Mouse (Mus musculus) adrenal gland, postnatal 36 days (tissue): Measurements from ENCODE around the gene Zfp358. TPM values are rescaled to one million over a fixed set of nuclear protein-coding genes. Genes with fewer than 3 reads are reported as not detected.

ENCODE experiments used
- DNase-seq, 2 experiments: peaks; one replicate each; pipeline ENCODE4 v3.0.0; 2021; ENCODE audit warnings: mixed read lengths in 1 of 2
- total RNA-seq, 2 experiments: library from RNA; stranded (reverse); gene quantifications; 2 replicates each; pipeline ENCODE4 v1.2.3; 2021

Gene Zfp358
- total RNA-seq, 2 experiments from 2014 or later, result 18.3 to 22.3 TPM

DNA sequence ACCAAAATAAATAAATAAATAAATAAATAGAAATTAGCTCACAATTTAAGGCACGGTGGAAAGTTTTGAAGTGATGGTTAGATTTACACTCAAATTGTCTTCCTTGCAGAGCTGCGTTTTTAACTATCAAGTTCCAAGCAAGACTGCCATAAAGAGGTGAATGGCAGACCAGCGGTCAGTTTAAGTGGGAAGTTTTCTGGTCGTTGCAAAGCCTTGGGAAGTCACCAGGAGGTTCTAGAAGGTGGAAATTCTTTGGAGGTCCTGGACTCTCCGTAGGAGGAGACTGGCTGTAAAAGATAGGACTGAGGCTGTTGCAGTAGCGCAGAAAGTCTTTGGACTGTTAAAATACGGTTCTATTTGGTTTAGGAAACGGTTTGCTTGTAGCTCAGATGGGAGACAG is 6.8 kb downstream of the Zfp358 start:
- DNase-seq, result no peak

DNA sequence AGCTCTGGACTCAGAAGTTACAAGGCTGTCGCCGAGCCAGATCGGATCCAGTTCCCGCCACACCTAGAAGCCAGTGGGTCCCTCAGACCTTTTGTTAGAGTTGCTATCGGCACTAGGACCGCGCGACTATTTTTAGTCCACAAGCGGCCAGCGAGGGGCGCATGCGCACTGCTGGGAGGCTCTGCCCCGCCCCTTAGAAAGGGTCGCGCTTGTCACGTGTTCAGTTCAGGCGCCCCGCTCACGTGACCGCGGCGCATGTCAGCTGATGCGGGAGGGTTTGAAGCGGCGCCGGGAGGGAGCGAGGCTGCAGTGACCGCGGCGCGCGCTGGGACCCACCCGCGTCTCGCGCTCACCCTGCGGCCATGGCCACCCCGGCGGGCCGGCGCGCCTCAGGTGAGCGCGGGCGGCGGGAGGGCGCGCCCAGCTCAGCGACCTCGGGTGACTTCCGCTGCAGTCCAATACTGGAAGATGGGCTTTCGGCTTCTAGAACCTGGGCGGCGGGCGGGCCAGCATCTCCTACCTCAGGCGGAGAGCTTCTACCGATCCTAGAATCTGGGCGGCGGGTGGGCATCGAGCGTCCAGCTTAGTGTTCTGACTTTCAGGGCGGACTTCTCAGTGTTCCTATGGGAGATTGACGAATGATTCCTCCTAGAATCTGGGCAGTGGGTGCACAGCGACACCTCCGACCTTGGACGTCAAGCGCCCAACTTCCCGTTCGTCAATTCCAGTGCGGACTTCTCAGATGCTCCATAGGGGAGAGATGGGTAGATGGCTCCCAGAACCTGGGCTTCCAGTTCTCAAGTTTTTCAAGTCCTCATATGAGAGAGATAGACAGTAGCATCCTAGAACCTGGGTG is 7.5 kb downstream of the Zfp358 start, which contains the start of gene Mcoln1:
TSS of gene Mcoln1 (plus strand) at position 223 of the 856 bp plus-strand sequence.
- DNase-seq, result peak; percentile 99

DNA sequence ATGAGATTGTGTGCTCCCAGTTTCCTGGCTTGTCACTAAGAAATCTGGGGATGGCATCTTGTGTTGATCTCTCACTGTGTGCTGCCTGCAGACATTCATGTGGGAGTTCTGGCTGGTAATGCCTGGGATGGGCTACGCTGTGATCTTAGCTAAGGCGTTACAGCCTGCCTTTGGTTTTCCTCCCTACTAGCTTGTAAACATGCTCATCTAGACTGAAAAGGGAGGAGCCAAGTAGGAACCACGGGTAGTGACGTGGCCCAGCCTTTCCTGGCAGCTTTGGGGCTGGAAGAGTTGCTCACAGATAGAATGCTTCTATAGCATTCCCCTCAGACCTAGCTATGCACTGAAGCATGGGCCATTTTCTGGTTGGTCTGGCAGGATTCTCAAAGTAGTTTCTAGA is 9.3 kb downstream of the Zfp358 start:
- no peak for DNase-seq

DNA sequence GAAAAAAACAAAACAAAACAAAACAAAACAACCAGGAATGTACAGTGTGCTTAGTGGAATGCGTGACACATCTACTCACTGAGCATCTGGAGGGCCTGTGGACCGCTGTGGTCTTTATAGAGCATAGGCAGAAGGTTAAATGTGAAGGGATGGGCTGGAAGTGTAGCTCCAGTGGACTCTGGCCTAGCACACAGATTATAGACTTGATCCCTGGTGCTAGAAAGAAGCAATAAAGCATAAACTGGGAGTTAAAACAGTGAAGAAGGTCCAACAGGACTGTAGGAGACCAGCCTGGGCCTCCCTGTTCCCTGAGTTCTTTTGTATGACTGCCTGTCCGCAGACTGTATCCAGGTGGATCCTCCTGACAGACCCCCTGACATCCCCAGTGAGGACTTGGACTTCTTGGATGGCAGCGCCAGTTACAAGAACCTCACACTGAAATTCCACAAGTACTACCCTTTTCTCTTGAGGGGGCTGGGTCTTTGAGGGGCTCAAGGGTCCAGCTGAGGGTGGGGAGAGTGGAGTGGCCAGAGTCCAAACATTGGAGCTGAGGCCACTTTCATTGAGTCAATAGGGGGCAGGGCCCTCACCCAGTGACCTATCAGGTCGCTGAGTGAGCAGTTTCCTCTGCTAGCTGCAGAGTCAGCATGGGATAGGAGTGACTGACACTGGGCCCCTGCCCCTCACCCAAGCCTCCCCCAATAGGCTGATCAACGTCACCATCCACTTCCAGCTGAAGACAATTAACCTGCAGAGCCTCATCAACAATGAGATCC is 15.2 kb downstream of the Zfp358 start:
- DNase-seq, result no peak

DNA sequence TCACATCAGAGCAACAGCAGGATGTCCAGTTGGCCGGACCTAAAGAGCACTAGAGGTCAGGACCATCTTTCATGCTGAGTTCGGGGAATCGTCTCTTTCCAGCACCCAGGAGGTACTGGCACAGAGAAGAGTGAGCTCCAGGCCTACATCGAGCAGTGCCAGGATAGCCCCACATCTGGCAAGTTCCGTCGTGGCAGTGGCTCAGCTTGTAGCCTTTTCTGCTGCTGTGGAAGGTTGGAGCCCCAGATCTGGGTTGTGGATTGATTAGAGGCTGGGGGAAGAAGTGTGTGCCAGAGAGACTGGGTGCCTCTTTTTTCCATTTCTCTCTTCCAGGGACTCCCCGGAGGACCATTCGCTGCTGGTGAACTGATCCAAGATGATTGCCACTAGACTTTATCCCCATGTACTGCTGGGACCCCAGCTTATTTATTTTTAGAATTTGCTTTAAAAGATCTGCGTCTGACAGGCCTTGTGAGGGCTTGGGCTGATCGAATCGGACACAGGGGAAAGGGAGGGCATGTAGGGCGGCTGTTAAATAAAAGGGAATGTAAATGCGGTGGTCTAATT is 21.8 kb downstream of the Zfp358 start:
- DNase-seq, result no peak

DNA sequence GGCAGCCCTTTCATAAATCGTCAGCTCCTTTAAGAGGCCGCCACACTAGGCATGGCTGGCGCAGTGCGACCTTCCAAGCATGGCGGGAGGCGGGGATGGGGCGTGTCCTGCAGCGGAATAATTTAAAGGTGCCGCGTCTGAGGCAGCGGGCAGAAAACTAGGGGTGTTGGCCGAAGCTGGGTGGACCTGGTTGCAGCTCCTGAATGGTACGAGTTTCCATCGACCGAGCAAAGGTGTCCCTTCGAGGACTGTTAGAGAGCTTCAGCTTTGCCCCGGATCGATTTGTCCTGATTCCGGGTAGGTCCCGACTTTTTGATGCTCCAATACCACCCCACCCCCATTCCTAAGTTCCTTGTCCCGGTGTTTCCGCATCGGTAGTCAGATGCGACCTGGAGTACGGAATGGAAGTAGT is 22.3 kb downstream of the Zfp358 start, which contains the start of gene Pnpla6:
TSS of gene Pnpla6 (plus strand) at position 125 of the 412 bp plus-strand sequence.
- DNase-seq, result peak; percentile 95

DNA sequence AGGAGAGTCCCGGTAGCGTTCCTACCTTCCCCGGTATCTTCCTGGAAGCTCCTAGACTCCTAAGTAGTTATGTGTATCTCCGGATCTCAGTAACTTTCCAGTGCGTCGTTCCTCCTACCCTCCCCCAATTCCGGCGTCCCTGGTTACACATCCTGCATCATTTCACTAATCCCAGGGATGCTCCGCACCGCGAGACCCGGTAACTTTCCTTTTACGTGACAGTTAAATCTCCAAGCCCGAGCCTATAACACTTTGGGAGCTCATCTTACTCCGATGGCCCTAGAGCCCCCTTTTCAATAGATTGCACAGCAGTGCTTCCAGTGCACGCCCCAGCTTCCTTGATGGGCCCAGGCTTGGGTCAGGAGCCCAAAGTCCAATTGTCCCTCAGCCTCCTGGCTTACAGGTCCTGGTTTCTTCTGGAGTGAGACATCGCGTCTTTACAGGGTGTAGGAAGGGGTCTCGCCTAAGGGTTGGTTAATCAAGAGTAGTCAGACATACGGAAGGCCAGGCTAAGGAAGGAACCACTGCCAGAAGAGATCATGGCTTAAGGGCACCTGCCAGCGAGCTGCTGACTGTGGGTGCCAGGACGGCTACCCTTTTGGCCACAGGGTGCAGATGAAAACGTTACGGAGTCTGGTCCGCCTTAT is 23.0 kb downstream of the Zfp358 start:
- DNase-seq, result peak; percentile 56 to 66

DNA sequence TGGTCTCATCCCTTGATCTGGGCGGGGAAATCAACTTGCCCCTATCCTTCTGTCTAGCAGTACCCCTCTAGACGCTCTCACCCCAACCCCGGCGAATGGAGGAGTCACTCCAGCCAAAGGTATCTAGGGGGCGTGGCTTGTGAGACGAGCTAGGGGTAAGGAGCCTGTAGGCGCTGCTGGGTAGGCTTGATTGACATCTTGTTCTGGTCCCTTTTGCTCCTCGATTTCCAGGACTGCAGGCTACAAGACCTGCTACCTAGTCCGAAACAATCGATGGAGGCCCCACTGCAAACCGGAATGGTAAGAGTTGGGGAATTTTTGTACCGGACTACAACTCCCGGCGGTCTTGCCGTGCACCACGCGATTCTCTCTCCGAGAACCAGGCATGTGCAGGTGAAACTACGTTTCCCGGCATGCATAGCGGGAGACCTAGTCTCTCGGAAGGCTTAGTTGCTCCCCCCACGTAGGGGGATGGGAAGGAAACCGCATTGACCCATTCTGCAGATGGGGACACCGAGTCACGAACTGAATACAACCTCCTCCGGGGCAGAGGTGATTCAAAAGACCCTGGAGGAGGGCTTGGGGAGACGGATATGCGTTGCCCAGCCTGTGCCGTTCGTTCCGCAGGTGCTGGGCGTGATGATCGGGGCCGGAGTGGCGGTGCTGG is 23.6 kb downstream of the Zfp358 start:
- peak; percentile 93 to 95 for DNase-seq

DNA sequence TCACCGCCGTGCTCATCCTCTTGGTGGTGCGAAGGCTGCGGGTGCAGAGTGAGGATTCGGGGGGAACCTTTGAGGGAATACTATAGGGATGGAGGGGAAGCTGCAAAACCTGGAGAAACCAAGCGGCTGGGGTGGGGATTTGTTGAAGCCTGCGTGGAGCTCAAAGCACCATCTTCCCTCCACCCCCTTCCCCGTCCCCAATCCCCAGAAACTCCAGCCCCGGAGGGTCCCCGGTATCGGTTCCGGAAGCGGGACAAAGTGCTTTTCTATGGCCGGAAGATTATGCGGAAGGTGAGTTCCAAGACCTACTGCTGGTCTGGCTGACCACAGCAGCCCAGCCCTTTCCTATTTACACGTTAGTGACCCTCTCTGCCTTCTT is 24.2 kb downstream of the Zfp358 start:
- DNase-seq, result no peak

DNA sequence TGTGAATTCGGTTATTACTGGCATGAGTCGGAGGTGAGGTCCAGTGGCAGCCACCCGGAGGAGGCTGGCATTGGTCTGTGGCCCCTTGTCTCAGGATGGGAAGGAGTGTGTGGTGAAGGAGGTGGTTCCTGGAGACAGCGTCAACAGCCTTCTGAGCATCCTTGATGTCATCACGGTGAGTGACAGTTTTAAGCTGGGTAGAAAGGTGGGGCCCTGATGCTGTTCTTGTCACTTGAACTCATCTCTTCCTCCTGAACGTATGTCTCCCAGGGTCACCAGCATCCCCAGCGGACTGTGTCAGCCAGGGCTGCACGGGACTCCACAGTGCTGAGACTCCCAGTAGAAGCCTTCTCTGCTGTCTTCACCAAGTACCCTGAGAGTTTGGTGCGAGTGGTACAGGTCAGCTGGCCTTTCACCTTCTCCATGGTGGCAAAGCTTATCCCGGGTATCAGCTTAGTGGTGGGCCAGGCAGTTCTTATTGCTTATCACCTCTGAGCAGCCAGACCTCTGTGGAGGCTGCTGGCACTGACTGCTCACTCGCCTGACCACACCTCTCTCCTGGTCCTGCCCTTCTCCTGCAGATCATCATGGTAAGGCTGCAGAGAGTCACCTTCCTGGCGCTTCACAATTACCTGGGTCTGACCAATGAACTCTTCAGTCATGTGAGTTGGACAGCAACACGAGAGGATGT is 29.2 kb downstream of the Zfp358 start:
- DNase-seq, result no peak

DNA sequence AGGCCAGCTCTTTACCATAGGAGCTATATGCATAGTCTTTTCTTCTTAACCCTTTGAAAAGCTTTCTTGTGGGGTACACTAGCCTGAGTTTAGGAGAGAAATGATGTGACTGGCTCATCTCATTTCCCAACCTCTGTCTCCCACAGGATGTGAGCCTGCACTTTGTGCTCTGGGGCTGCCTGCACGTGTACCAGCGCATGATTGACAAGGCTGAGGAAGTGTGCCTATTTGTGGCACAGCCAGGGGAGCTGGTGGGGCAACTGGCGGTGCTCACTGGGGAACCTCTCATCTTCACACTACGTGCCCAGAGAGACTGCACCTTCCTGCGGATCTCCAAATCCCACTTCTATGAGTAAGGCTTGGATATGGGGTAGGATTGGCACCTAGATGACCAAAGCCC is 37.9 kb downstream of the Zfp358 start:
- no peak for DNase-seq

DNA sequence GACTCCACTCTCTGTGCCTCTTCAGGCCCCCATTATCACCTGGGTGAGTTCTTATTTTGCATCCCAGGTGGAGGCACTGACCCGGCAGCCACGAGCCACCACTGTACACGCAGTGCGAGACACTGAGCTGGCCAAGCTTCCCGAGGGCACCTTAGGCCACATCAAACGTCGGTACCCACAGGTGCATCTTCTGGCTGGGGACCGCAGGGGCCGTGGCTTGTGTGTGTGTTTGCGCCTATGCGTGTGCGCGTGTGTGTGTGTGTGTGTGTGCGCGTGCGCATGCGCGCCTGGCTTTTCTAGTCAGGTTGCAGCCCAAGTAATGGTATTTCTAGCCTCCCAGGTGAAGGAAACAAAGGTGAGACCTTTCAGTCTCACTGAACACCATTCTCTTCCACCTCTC is 39.0 kb downstream of the Zfp358 start:
- no peak for DNase-seq

DNA sequence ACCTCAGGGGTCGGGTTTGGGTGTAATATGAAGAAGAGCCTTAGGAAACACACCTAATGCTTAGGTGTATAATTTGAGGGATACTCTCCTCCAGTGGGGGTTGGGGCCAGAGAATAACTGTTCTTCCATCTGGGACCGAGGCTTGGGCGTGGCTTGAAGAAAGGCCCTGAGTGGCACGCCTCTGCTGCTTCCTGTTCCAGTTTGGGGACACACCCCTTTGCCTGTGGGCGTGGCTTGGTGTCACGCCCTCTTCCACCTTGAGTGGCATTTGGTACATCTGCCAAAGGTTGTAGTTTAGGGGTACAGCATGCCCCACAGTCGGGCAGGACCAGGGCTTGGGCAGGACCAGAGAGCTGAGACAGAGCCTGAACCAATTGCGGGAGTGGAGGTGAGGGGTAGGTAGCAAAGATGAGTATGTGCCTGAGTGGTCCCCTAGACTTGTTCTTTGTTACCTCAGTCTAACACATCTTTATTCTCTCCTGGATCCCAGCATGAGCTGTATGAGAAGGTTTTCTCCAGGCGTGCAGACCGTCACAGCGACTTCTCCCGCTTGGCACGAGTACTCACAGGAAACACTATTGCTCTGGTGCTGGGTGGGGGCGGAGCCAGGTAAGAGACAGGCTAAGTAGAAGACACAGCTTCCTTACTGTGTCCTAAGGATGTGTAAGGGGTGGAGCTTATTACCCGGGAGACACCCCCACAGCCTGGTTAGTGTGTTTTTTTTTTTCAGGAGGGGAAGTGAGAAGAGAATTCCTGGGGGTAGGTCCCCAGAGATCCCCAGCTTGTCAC is 43.3 kb downstream of the Zfp358 start:
- DNase-seq, result no peak

DNA sequence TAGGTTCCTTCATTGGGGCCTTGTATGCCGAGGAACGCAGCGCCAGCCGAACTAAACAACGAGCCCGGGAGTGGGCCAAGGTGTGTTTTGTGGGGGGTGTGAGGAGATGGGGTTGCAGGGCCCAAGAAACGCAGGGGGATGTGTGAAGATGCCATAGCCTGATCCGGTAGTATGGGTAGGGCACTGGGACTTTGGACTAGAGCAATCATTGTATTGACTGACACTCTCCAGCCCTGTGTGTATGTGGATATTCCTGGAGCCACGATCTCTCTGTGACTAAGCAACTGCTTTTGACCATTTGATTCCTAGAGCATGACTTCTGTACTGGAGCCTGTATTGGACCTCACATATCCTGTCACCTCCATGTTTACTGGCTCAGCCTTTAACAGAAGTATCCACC is 44.0 kb downstream of the Zfp358 start:
- no peak for DNase-seq

DNA sequence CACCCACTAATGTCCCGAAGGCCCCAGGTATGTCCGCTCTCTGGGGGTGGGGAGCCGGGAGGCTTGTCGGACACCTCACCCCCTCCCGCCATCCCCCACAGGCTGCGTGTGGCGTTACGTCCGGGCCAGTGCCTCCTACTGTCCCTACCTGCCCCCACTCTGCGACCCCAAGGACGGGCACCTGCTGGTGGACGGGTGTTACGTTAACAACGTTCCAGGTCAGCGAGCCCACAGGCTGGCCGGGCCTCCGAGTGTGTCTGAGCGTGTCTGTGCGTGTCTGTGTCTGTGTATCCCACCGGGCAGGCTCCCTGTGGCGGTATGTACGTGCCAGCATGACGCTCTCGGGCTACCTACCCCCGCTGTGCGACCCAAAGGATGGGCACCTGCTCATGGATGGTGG is 44.7 kb downstream of the Zfp358 start:
- no peak for DNase-seq

DNA sequence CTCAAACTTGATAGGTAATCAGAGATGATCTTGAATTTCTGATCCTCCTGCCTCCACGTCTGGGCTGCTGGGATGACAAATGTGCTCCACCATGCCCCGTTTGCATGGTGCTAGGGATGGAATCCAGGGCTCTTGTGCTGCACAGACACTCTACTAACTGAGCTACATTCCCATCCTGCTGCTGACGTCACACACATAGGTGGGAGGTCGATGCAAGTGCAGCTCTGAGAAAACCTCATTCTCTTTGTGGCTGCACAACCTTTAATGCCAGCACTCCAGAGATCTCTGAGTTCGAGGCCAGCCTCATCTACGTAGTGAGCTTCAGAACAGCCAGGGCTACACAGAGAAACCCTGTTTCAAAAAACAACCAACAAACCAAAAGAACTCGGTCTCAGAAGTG is 46.2 kb downstream of the Zfp358 start:
- no peak for DNase-seq

DNA sequence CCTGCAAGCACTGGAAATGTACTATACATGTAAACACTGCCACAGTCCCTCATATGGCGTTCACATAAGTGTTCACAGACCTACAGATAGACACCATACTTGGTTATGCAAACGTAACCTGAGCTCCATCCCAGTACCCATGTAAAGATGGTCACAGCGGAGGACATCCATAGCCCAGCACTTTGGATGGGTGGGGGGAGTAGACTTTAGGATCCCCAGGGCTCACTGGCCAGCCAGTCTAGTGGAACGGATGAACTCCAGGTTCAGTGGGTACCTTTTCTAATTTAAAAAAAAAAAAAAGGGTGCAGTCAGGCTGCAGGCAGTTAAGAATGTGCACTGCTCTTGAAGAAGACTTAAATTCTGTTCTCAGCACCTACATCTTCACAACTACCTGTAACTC is 47.1 kb downstream of the Zfp358 start:
- no peak for DNase-seq

DNA sequence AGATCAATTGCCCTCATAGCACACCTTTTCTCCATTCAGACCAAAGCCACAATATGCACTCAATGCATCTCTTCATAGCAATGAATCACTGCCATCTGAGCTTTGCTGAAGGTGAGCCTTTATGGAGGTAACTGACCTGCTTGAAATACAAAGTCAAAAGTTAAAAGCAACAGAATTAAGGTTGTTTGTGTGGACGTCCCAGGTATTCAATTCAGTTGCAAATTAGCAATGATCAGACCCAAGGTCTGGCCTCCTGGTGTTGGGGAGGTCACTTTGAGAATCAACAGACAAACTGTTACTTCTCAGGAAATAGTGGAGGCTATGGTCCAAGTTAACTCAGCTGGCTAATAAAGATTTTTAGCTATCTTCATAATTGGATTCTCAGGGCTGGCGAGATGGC is 53.6 kb downstream of the Zfp358 start:
- no peak for DNase-seq
